Mouse (Mus musculus) hindbrain, embryonic 16.5 days (tissue): Measurements from ENCODE around the gene Rsl1. TPM values are rescaled to one million over a fixed set of nuclear protein-coding genes. Genes with fewer than 3 reads are reported as not detected.
"Not testable (repeated sequence)": the region's sequence is repeated elsewhere in the genome, so short reads cannot be mapped to it uniquely, and the experiment has no call there.

Experiments used
- ATAC-seq: fragments of 200-750 bp; cut with Nextera tagmentation; 2 replicates; pipeline ENCODE4 v1.8.0; 2017; ENCODE audit warnings: moderate TSS enrichment, moderate library complexity
- H3K27ac ChIP-seq: fragments of 300-500 bp; sonication (generic); 2 replicates; pipeline ENCODE4 v1.5.1; 2014; ENCODE audit warnings: low read depth, mild to moderate bottlenecking, control low read depth, low read length, moderate library complexity
- H3K27me3 ChIP-seq: fragments of 300-500 bp; sonication (generic); replicated peaks from 2 replicates; pipeline ENCODE4 v1.6.1; 2014; ENCODE audit warnings: low read length; ENCODE audit not compliant: control insufficient read depth, insufficient read depth
- H3K36me3 ChIP-seq: fragments of 300-500 bp; sonication (generic); 2 replicates; pipeline ENCODE4 v1.6.1; 2014; ENCODE audit warnings: mild to moderate bottlenecking, low read length, moderate library complexity, mixed read lengths; ENCODE audit not compliant: control insufficient read depth, insufficient read depth
- H3K4me1 ChIP-seq: fragments of 300-500 bp; sonication (generic); 2 replicates; pipeline ENCODE4 v1.6.1; 2014; ENCODE audit warnings: low read depth, low read length; ENCODE audit not compliant: control insufficient read depth, insufficient read depth
- H3K4me2 ChIP-seq: fragments of 300-500 bp; sonication (generic); 2 replicates; pipeline ENCODE4 v1.6.1; 2014; ENCODE audit warnings: mild to moderate bottlenecking, low read length, control low read depth, moderate library complexity
- H3K4me3 ChIP-seq: fragments of 300-500 bp; sonication (generic); 2 replicates; pipeline ENCODE4 v1.5.1; 2014; ENCODE audit warnings: mild to moderate bottlenecking, low read length, control low read depth, moderate library complexity
- H3K9ac ChIP-seq: fragments of 300-500 bp; sonication (generic); 2 replicates; pipeline ENCODE4 v1.6.1; 2014; ENCODE audit warnings: low read depth, mild to moderate bottlenecking, control low read depth, low read length, moderate library complexity
- H3K9me3 ChIP-seq: fragments of 300-500 bp; sonication (generic); 2 replicates; pipeline ENCODE4 v1.6.1; 2014; ENCODE audit warnings: mild to moderate bottlenecking, low read length, moderate library complexity; ENCODE audit not compliant: control insufficient read depth
- whole genome bisulfite sequencing: fragments of 180-500 bp; shearing (Covaris S2); extraction: QIAGEN DNeasy Blood & Tissue Kit; methylation state at CpG from one replicate; pipeline ENCODE4 v1.1.7; 2014; 5-methylcytosine and 5-hydroxymethylcytosine counted together
- polyA plus RNA-seq: library from polyadenylated mRNA; unstranded; fragments of >200 nt; fragmentation: Nextera tagmentation; extraction: Ambion mirVana; gene quantifications from 2 replicates; pipeline ENCODE4 v1.2.1, GENCODE M21; 2015

The Rsl1 gene
- polyA plus RNA-seq = 6.3 and 6.4 TPM in 2 replicates

DNA sequence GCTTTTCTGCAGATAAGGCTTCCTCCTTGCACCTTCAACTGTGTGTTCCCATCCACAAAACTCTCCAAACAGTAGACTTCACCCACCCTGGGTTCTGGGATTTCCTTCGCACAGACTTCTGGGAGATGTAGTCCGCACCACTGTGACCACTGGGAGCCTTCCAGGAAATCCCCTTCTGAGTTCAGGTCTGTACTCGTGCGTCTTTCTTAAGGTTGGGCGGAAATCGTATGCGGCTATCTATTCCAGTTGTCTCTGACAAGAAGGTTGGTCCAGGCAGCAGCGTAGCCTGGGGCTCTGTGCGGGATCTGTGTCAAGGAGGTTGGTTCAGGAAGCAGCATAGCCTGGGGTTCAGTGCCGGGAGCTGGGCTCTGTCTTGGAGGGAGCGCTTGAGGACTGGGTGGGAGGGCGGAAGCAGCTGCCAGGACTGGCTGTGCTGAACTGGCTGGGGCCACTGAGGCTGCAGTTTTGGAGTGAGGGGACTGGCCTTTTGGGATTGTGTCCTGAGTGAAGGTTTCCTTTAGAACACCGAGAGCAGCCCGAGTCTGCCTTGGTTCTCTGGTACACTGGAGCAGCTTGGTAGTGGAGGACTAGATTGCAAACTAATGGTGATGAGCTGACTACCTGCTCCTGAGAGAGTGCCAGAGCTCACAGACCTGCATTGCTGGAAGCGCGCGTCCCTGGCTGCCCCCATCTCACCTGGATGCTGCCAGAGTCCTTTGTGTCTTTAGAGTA, at the start of gene Rsl1:
TSS of gene Rsl1 (plus strand) at position 192 of the 732 bp plus-strand sequence.
- Histone ChIP-seq H3K4me3 (peak within 1 kb of the TSS; percentile 61), H3K4me2 (peak within 1 kb of the TSS; percentile 63), H3K27ac (peak within 1 kb of the TSS; percentile 20), H3K9ac (peak within 1 kb of the TSS; percentile 73)
- ATAC-seq = peak; percentile 99
- H3K27me3 ChIP-seq, H3K9me3 ChIP-seq, H3K36me3 ChIP-seq, H3K4me1 ChIP-seq: not testable (repeated sequence)
- WGBS = 1% methylated on average over 16 of the region's 17 CpGs

DNA sequence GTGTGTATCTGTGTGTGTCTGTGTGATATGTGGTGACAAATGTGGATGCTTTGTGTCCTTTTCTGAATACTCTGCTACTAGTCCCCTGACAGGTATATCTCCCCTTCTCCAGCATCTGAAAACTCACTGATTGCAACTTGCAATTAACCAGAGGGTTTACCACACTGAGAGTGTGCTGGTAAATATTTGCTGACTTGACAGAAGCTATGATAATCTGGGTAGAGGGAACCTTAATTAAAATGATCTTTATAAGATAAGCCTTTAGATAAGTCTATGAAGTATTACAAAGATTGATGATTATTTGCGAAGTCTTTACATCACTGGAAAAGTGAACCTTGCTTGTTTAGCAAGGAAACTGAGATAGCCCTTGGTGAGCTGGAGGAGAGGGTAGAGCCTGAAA, 48.5 kb upstream of the Rsl1 start:
- 86% methylated on average over 1 of the region's 1 CpGs for WGBS
- no peaks in the 10 kb centered on the region for H3K9me3 ChIP-seq

DNA sequence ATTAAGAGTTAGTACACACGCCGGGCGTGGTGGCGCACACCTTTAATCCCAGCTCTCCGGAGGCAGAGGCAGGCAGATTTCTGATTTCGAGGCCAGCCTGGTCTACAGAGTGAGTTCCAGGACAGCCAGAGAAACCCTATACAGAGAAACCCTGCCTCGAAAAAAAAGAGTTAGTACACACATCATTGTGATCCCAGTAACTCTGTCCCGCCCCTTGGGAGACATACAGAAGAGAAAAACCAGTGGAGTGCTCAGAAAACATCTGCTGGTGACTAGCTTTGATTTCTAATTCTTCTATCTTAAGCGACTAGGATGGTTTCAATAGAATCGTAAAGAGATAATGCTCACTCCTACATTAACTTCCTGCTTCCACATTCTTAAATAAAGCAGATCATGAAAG, 45.5 kb upstream of the Rsl1 start:
- not testable (repeated sequence) for H3K36me3 ChIP-seq, H3K9me3 ChIP-seq, H3K9ac ChIP-seq, H3K27ac ChIP-seq, H3K27me3 ChIP-seq, ATAC-seq, H3K4me1 ChIP-seq
- WGBS = 79% methylated on average over 10 of the region's 10 CpGs
- peak overlapping the region; percentile 55 for H3K4me3 ChIP-seq
- H3K4me2 ChIP-seq = peak overlapping the region; percentile 65

More for the DNA sequence above, 48.5 kb upstream of the Rsl1 start:
- Histone ChIP-seq H3K27ac (no peak overlapping the region), H3K36me3 (no peaks in the 10 kb centered on the region), H3K27me3 (no peaks in the 10 kb centered on the region), H3K4me1 (peaks cover 6% of the 10 kb centered on the region), H3K4me2 (no peak overlapping the region), H3K9ac (no peak overlapping the region), H3K4me3 (no peak overlapping the region)
- no peak for ATAC-seq

DNA sequence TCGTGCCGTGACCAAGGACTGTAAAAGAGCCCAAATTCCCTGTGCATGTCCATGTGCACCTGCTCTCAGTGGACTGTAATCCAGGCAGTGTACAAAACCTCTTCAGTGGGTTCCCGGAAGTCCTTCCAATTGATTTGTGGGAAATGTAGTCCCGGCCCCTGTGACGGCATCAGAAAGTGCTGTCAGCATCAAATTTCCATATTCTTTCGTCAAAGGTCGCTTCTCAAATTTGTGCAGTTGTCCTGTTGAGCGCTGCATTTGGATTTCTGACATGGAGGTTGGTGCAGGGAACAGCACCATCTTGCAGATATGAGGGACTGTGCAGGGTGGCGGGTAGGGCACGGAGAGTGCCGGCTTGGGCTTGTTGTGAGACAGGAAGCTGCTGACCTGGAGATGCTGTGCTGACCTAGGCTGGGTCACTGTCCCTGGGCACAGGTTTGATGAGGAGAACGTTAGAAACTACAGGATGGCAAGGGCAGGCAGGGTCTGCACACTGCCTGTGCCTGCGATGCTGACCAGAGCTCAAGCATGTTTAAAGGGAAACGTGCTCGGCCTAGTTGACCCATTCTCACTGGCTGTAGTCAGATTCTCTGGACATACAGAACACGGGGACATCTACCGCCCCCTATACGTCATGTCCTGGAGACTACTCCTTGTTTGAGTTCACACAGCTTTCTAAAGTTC, 44.8 kb upstream of the Rsl1 start:
- WGBS = 2% methylated on average over 18 of the region's 18 CpGs
- ATAC-seq = peak; percentile 99

DNA sequence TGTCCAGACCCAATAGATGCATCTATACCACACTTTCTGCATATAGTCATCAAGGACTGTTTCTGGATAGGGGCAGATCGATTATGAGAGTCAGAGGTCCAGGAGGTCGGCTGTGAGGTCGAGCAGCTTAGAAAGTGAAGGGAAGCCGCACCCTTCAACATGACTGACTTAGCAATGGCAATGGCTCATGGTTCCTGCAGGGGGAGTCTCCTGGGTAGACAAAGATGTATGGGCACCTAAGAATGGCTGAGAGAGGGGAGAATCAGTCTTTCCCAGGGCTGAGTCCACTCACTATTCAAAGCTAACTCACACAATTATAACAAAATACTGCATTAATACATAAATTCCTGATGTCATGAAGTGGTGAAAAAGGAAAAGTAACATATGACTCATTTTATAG, 6.9 kb upstream of the Rsl1 start:
- H3K36me3 ChIP-seq, H3K4me2 ChIP-seq, ATAC-seq, H3K9me3 ChIP-seq, H3K9ac ChIP-seq, H3K27me3 ChIP-seq, H3K4me1 ChIP-seq, H3K27ac ChIP-seq, H3K4me3 ChIP-seq: not testable (repeated sequence)
- WGBS = 63% methylated on average over 4 of the region's 4 CpGs

More for the DNA sequence above, 44.8 kb upstream of the Rsl1 start:
- no peaks in the 10 kb centered on the region for H3K9me3 ChIP-seq
- no peaks in the 10 kb centered on the region for H3K27me3 ChIP-seq
- no peaks in the 10 kb centered on the region for H3K36me3 ChIP-seq
- H3K4me2 ChIP-seq = peak overlapping the region; percentile 65
- H3K4me1 ChIP-seq = peaks cover 6% of the 10 kb centered on the region
- H3K4me3 ChIP-seq = peak overlapping the region; percentile 55
- peak overlapping the region; percentile 73 for H3K9ac ChIP-seq
- H3K27ac ChIP-seq = peak overlapping the region; percentile 20

DNA sequence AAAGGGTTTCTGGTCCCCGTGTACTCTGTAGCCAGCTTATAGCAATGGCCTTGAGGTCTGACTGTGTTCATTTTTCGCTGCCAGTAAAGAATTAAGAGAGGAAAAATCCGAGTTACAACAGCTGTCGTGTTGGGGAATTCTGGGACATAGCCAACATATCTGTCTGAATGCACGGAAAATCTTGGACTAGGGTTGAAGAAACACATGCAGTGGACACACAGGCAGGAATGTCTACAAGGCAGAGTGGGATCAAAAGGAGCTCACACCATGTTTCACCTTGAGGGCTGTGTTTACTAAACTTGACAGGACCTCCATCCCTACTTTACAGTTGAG, 707 bp downstream of the Rsl1 start:
- Histone ChIP-seq H3K27me3 (no peaks in the 10 kb centered on the region), H3K27ac (peak overlapping the region; percentile 17; the same call in 1 of the 2 replicates), H3K36me3 (no peaks in the 10 kb centered on the region), H3K9ac (peak overlapping the region; percentile 73), H3K4me2 (peak overlapping the region; percentile 63), H3K4me1 (peaks cover 3% of the 10 kb centered on the region), H3K4me3 (peak overlapping the region; percentile 61), H3K9me3 (no peaks in the 10 kb centered on the region)
- ATAC-seq = 0 out of 2 replicates have a peak, but pooled peaks have one; percentile 0
- 23% methylated on average over 5 of the region's 5 CpGs for WGBS

DNA sequence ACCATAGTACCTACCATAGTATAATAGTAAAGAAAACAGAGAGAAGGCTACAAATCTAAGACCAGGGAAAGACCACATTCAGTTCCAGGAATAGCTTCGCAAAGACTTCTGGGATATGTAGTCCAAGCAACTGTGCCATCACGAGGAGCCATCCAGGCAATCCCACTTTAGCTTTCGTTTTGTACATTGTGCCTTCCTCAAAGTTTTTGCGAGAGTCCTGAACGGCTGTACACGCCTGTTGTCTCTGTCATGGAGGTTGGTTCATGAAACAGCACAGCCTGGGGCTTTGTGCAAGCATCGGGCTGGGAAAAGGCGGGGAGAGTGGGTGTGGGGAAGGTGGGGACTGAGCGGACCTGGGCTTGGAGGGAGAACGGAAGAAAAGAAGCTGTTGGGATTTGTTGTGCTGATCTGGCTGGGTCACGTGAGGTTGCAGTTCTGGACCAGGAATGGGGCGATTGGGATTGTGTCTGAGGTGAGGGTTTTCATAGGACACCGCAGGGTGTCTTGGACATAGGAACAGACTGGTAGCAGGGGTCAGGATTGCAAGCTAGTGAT, 21.4 kb downstream of the Rsl1 start, which contains the start of gene Zfp455:
TSS of gene Zfp455 (plus strand) at position 167 of the 555 bp plus-strand sequence.
- Histone ChIP-seq H3K27ac (peak within 1 kb of the TSS; percentile 48), H3K9me3 (no peaks in the 10 kb centered on the region), H3K4me2 (peak within 1 kb of the TSS; percentile 73), H3K27me3 (no peaks in the 10 kb centered on the region), H3K4me3 (peak within 1 kb of the TSS; percentile 67), H3K9ac (peak within 1 kb of the TSS; percentile 78), H3K36me3 (no peaks in the 10 kb centered on the region), H3K4me1 (peaks cover 3% of the 10 kb centered on the region; the same call in 1 of the 2 replicates)
- 2% methylated on average over 13 of the region's 13 CpGs for WGBS
- ATAC-seq = peak; percentile 97

DNA sequence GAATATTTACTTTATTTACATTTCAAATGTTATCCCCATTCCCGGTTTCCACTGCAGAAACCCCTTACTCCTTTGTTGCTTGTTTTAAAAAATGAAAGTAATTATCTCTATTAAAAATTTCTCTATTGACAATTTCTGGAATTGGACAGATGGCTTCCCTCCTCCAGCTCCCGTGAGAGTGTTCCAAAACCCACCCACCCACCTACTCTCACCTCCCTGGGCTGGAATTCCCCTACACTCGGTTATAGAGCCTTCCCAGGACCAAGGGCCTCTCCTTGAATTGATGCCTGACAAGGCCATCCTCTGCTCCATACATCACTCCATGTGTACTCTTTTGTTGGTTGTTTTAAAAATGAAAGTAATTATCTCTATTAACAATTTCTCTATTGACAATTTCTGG, 28.7 kb downstream of the Rsl1 start:
- no peak overlapping the region for H3K27ac ChIP-seq
- WGBS = 76% methylated on average over 3 of the region's 3 CpGs
- no peak for ATAC-seq
- H3K27me3 ChIP-seq = no peaks in the 10 kb centered on the region
- no peak overlapping the region for H3K4me3 ChIP-seq
- no peaks in the 10 kb centered on the region for H3K4me1 ChIP-seq
- H3K9me3 ChIP-seq = no peaks in the 10 kb centered on the region
- no peak overlapping the region for H3K9ac ChIP-seq
- H3K36me3 ChIP-seq = peaks cover 3% of the 10 kb centered on the region; the same call in 1 of the 2 replicates
- no peak overlapping the region for H3K4me2 ChIP-seq

DNA sequence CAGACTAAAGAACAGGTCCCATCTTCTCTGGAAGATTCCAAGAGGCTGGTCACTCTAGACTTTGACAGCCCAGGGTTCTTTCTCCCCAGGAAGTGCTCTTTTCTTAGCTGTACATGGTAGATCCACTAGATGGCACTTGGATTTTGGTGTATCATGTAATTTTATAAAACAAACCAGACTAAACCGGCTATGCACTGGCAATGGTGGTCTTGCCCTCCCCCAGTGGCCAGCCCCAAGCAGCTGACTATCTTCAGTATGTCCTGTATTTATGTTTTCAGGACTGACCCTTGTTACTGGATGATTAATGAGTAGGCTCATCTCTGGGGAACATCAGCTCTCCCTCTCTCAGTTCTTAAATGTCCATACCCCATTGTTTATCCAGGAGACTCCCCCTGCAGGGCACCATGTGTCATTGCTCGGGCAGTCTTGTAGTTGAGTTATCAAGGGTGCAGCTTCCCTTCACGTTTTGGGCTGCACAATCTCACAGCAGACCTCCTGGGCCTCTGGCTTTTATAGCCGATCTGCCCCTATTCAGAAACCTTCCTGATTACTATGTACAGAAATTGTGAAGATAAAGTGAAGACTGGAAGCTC, 41.1 kb downstream of the Rsl1 start:
- H3K4me2 ChIP-seq = no peak overlapping the region
- H3K27ac ChIP-seq = no peak overlapping the region
- H3K4me3 ChIP-seq = no peak overlapping the region
- H3K9ac ChIP-seq = no peak overlapping the region
- H3K9me3 ChIP-seq = no peaks in the 10 kb centered on the region
- no peaks in the 10 kb centered on the region for H3K4me1 ChIP-seq
- WGBS = 63% methylated on average over 4 of the region's 4 CpGs
- H3K36me3 ChIP-seq = no peaks in the 10 kb centered on the region
- ATAC-seq = no peak
- no peaks in the 10 kb centered on the region for H3K27me3 ChIP-seq
